Mouse (Mus musculus) heart, embryonic 16.5 days (tissue): ENCODE measurements around the gene Scpep1. TPM values are rescaled to one million over a fixed set of nuclear protein-coding genes. Genes with fewer than 3 reads are reported as not detected.
A peak's percentile ranks its signal among the peaks of the same experiment; 100 is the strongest.

Experiments
- ATAC-seq: fragments of 200-750 bp; cut with Nextera tagmentation; replicated peaks from 2 replicates; pipeline ENCODE4 v1.8.0; 2017; ENCODE audit warnings: moderate number of reproducible peaks; ENCODE audit not compliant: insufficient read depth, low FRiP score; ENCODE audit errors: extremely low read depth
- H3K27ac ChIP-seq: fragments of 300-500 bp; sonication (generic); 2 replicates; pipeline ENCODE4 v1.5.1; 2014; ENCODE audit warnings: mild to moderate bottlenecking, low read length, control low read depth, moderate library complexity
- H3K27me3 ChIP-seq: fragments of 300-500 bp; sonication (generic); 2 replicates; pipeline ENCODE4 v1.6.1; 2014; ENCODE audit warnings: low read length, mixed read lengths; ENCODE audit not compliant: control insufficient read depth, insufficient read depth
- H3K36me3 ChIP-seq: fragments of 300-500 bp; sonication (generic); 2 replicates; pipeline ENCODE4 v1.6.1; 2014; ENCODE audit not compliant: control insufficient read depth, insufficient read depth
- H3K4me1 ChIP-seq: fragments of 300-500 bp; sonication (generic); 2 replicates; pipeline ENCODE4 v1.6.1; 2014; ENCODE audit warnings: low read length, mixed read lengths; ENCODE audit not compliant: control insufficient read depth, insufficient read depth
- H3K4me2 ChIP-seq: fragments of 300-500 bp; sonication (generic); 2 replicates; pipeline ENCODE4 v1.6.1; 2014; ENCODE audit warnings: low read depth, mild to moderate bottlenecking, control low read depth, low read length
- H3K4me3 ChIP-seq: fragments of 300-500 bp; sonication (generic); 2 replicates; pipeline ENCODE4 v1.5.1; 2014; ENCODE audit warnings: mild to moderate bottlenecking, control low read depth, low read length
- H3K9ac ChIP-seq: fragments of 300-500 bp; sonication (generic); 2 replicates; pipeline ENCODE4 v1.6.1; 2014; ENCODE audit warnings: low read length, control low read depth
- H3K9me3 ChIP-seq: fragments of 300-500 bp; sonication (generic); replicated peaks from 2 replicates; pipeline ENCODE4 v1.6.1; 2016; ENCODE audit warnings: low read length; ENCODE audit not compliant: control insufficient read depth
- WGBS: fragments of 180-500 bp; shearing (Covaris S2); extraction: QIAGEN DNeasy Blood & Tissue Kit; methylation state at CpG from one replicate; pipeline ENCODE4 v1.1.7; 2014; 5-methylcytosine and 5-hydroxymethylcytosine counted together
- polyA plus RNA-seq: library from polyadenylated mRNA; unstranded; fragments of >200 nt; fragmentation: Nextera tagmentation; extraction: Ambion mirVana; gene quantifications from 2 replicates; pipeline ENCODE4 v1.2.1, GENCODE M21; 2015

Gene Scpep1
- polyA plus RNA-seq: 43.6 and 50.8 TPM in 2 replicates

- Histone ChIP-seq H3K4me3 (peak within 1 kb of the TSS; percentile 68), H3K9ac (peak within 1 kb of the TSS; percentile 70), H3K4me1 (peaks cover 9% of the 10 kb centered on the region), H3K27me3 (no peaks in the 10 kb centered on the region), H3K4me2 (peak within 1 kb of the TSS; percentile 66), H3K9me3 (no peaks in the 10 kb centered on the region), H3K36me3 (no peaks in the 10 kb centered on the region), H3K27ac (peak within 1 kb of the TSS; percentile 65)
- WGBS: 5% methylated on average over 34 of the region's 34 CpGs
- peak; percentile 99 for ATAC-seq
Measured at GRCm38 (mm10) chr11:88955217-88955969, at the start of gene Scpep1. Scpep1 (minus strand) TSS chr11:88955465.

- Histone ChIP-seq H3K9ac (no peak overlapping the region), H3K4me1 (peaks cover 29% of the 10 kb centered on the region), H3K4me3 (no peak overlapping the region)
Measured at GRCm38 (mm10) chr11:89003726-89004125, 48.5 kb upstream of the Scpep1 start.

GRCm38 (mm10) chr11:89003078-89003477, 47.8 kb upstream of the Scpep1 start:
- Histone ChIP-seq H3K4me3 (peak overlapping the region; percentile 15), H3K9ac (0 out of 2 replicates have a peak overlapping the region, but pooled peaks have one; percentile 5), H3K9me3 (no peaks in the 10 kb centered on the region), H3K27me3 (no peaks in the 10 kb centered on the region), H3K27ac (peak overlapping the region; percentile 12; the same call in 1 of the 2 replicates), H3K36me3 (peaks cover 19% of the 10 kb centered on the region), H3K4me1 (peaks cover 30% of the 10 kb centered on the region), H3K4me2 (peak overlapping the region; percentile 44)
- 44% methylated on average over 6 of the region's 6 CpGs for WGBS
- no peak for ATAC-seq

More at GRCm38 (mm10) chr11:89003726-89004125, 48.5 kb upstream of the Scpep1 start:
- ATAC-seq: no peak
- WGBS: 62% methylated on average over 4 of the region's 4 CpGs
- H3K27me3 ChIP-seq: no peaks in the 10 kb centered on the region
- peak overlapping the region; percentile 2; the same call in 1 of the 2 replicates for H3K4me2 ChIP-seq
- H3K27ac ChIP-seq: no peak overlapping the region
- peaks cover 21% of the 10 kb centered on the region for H3K36me3 ChIP-seq
- H3K9me3 ChIP-seq: no peaks in the 10 kb centered on the region

GRCm38 (mm10) chr11:89002621-89003020, 47.4 kb upstream of the Scpep1 start:
- no peak for ATAC-seq
- Histone ChIP-seq H3K4me2 (peak overlapping the region; percentile 44), H3K4me3 (peak overlapping the region; percentile 15), H3K27ac (peak overlapping the region; percentile 12; the same call in 1 of the 2 replicates), H3K9me3 (no peaks in the 10 kb centered on the region), H3K27me3 (no peaks in the 10 kb centered on the region), H3K4me1 (peaks cover 30% of the 10 kb centered on the region), H3K9ac (peak overlapping the region; percentile 5; the same call in 1 of the 2 replicates), H3K36me3 (peaks cover 19% of the 10 kb centered on the region)
- 62% methylated on average over 5 of the region's 5 CpGs for WGBS

GRCm38 (mm10) chr11:89002068-89002467, 46.8 kb upstream of the Scpep1 start:
- H3K27ac ChIP-seq: no peak overlapping the region
- 83% methylated on average over 5 of the region's 5 CpGs for WGBS
- no peaks in the 10 kb centered on the region for H3K27me3 ChIP-seq
- peaks cover 30% of the 10 kb centered on the region for H3K4me1 ChIP-seq
- H3K4me2 ChIP-seq: peak overlapping the region; percentile 44
- H3K9ac ChIP-seq: no peak overlapping the region
- H3K36me3 ChIP-seq: peaks cover 14% of the 10 kb centered on the region; the same call in 1 of the 2 replicates
- peak overlapping the region; percentile 22; the same call in 1 of the 2 replicates for H3K4me3 ChIP-seq
- no peaks in the 10 kb centered on the region for H3K9me3 ChIP-seq
- no peak for ATAC-seq

GRCm38 (mm10) chr11:89001569-89001968, 46.3 kb upstream of the Scpep1 start:
- Histone ChIP-seq H3K9ac (0 out of 2 replicates have a peak overlapping the region, but pooled peaks have one; percentile 23), H3K36me3 (peaks cover 12% of the 10 kb centered on the region; the same call in 1 of the 2 replicates), H3K27me3 (no peaks in the 10 kb centered on the region), H3K27ac (no peak overlapping the region), H3K4me2 (peak overlapping the region; percentile 85), H3K4me1 (peaks cover 30% of the 10 kb centered on the region), H3K9me3 (no peaks in the 10 kb centered on the region), H3K4me3 (peak overlapping the region; percentile 76)
- WGBS: 95% methylated on average over 7 of the region's 7 CpGs
- no peak for ATAC-seq

- Histone ChIP-seq H3K36me3 (peaks cover 2% of the 10 kb centered on the region; the same call in 1 of the 2 replicates), H3K27me3 (no peaks in the 10 kb centered on the region), H3K27ac (peak overlapping the region; percentile 76; the same call in 1 of the 2 replicates), H3K4me2 (peak overlapping the region; percentile 85), H3K4me1 (peaks cover 30% of the 10 kb centered on the region), H3K4me3 (peak overlapping the region; percentile 76), H3K9me3 (no peaks in the 10 kb centered on the region), H3K9ac (peak overlapping the region; percentile 86)
- no peak for ATAC-seq
Measured at GRCm38 (mm10) chr11:89000527-89000819, 45.2 kb upstream of the Scpep1 start.

- Histone ChIP-seq H3K4me1 (peaks cover 30% of the 10 kb centered on the region), H3K4me3 (peak overlapping the region; percentile 76), H3K27me3 (no peaks in the 10 kb centered on the region), H3K9me3 (no peaks in the 10 kb centered on the region), H3K36me3 (no peaks in the 10 kb centered on the region), H3K27ac (peak overlapping the region; percentile 76), H3K9ac (peak overlapping the region; percentile 86), H3K4me2 (peak overlapping the region; percentile 85)
- 16% methylated on average over 33 of the region's 33 CpGs for WGBS
- ATAC-seq: peak; percentile 21
Measured at GRCm38 (mm10) chr11:88999723-89000526, 44.7 kb upstream of the Scpep1 start.
